Comparison of ENCODE assay signal across 29 mouse cellular contexts in the genomic region with DNA sequence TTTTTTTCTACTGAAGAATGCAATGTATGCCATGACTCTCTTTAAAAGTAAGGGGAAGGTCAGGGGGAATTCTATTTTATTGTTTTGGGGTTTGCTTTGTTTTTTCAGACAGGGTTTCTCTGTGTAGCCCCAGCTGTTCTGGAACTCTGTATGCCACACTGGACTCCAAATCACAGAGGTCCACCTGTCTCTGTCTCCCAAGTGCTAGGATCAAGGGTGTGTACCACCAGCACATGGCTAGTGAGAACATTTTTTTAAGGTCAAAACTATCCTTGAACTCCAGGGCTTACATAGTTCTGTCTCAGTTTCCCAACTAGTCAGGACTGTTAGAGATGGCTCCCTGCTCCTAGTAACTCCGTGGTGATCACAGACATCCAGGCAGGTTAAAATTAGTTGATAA.
"Had no signal": no experiment of that assay in that cellular context is flagged by ENCODE, and none has a peak within 500 bp of the region (broad histone marks: within the 10 kb centered on the region; RNA-seq: fewer than 3 reads in every experiment).

No protein-coding gene starts in this region.

- H3K36me3 ChIP-seq: limb, embryonic 10.5 days; limb, embryonic 12.5 days; limb, embryonic 13.5 days; limb, embryonic 15.5 days; liver, embryonic 12.5 days; liver, embryonic 13.5 days; liver, embryonic 15.5 days; lung, embryonic 15.5 days; midbrain, embryonic 10.5 days; midbrain, embryonic 12.5 days; midbrain, embryonic 13.5 days; midbrain, embryonic 15.5 days; neural tube, embryonic 12.5 days had no signal

- H3K4me2 ChIP-seq: limb, embryonic 12.5 days; limb, embryonic 13.5 days; limb, embryonic 15.5 days; liver, embryonic 11.5 days; liver, embryonic 12.5 days; liver, embryonic 13.5 days; liver, embryonic 15.5 days; lung, embryonic 14.5 days; lung, embryonic 15.5 days; midbrain, embryonic 11.5 days; midbrain, embryonic 12.5 days; midbrain, embryonic 13.5 days; midbrain, embryonic 15.5 days; neural tube, embryonic 12.5 days had no signal

- H3K4me1 ChIP-seq: limb, embryonic 10.5 days; limb, embryonic 12.5 days; limb, embryonic 13.5 days; limb, embryonic 15.5 days; liver, embryonic 12.5 days; liver, embryonic 13.5 days; liver, embryonic 15.5 days; lung, embryonic 15.5 days; midbrain, embryonic 10.5 days; midbrain, embryonic 12.5 days; midbrain, embryonic 13.5 days; midbrain, embryonic 15.5 days; neural tube, embryonic 12.5 days had no signal

- H3K9me3 ChIP-seq: limb, embryonic 10.5 days; limb, embryonic 12.5 days; limb, embryonic 13.5 days; limb, embryonic 15.5 days; liver, embryonic 12.5 days; liver, embryonic 13.5 days; liver, embryonic 15.5 days; lung, embryonic 15.5 days; megakaryocyte, embryonic 14.5 days; midbrain, embryonic 10.5 days; midbrain, embryonic 12.5 days; midbrain, embryonic 13.5 days; midbrain, embryonic 15.5 days; neural tube, embryonic 12.5 days had no signal

- DNase-seq: left cerebral cortex, postnatal 4 days; liver; liver, embryonic 13.5 days; liver, postnatal 0 days; lung, adult 18-20 months; lung, adult 2 months; lung, embryonic 14.5 days; lung, postnatal 10 days; lung, postnatal 14 days; lung, postnatal 36 days; lung, postnatal 4 days; midbrain, embryonic 14.5 days had no signal

- H3K27me3 ChIP-seq: limb, embryonic 12.5 days; limb, embryonic 13.5 days; limb, embryonic 15.5 days; liver, embryonic 12.5 days; liver, embryonic 13.5 days; liver, embryonic 15.5 days; lung, embryonic 15.5 days; megakaryocyte, embryonic 14.5 days; midbrain, embryonic 12.5 days; midbrain, embryonic 13.5 days; midbrain, embryonic 15.5 days; neural tube, embryonic 12.5 days had no signal

- H3K4me3 ChIP-seq: left cerebral cortex, adult 2 months; limb, embryonic 10.5 days; limb, embryonic 12.5 days; limb, embryonic 13.5 days; limb, embryonic 15.5 days; liver, embryonic 12.5 days; liver, embryonic 13.5 days; liver, embryonic 15.5 days; lung, embryonic 15.5 days; megakaryocyte, embryonic 14.5 days; midbrain, embryonic 10.5 days; midbrain, embryonic 12.5 days; midbrain, embryonic 13.5 days; midbrain, embryonic 15.5 days; neural tube, embryonic 12.5 days had no signal

- H3K9ac ChIP-seq: limb, embryonic 12.5 days; limb, embryonic 13.5 days; limb, embryonic 15.5 days; liver, embryonic 12.5 days; liver, embryonic 13.5 days; liver, embryonic 14.5 days; liver, embryonic 15.5 days; liver, postnatal 0 days; lung, embryonic 14.5 days; lung, embryonic 15.5 days; midbrain, embryonic 12.5 days; midbrain, embryonic 13.5 days; midbrain, embryonic 15.5 days; neural tube, embryonic 12.5 days had no signal

- H3K27ac ChIP-seq: left cerebral cortex, adult 2 months; limb, embryonic 10.5 days; limb, embryonic 12.5 days; limb, embryonic 13.5 days; limb, embryonic 15.5 days; liver, embryonic 12.5 days; liver, embryonic 13.5 days; liver, embryonic 14.5 days; liver, embryonic 15.5 days; lung, embryonic 15.5 days; midbrain, embryonic 10.5 days; midbrain, embryonic 12.5 days; midbrain, embryonic 13.5 days; midbrain, embryonic 15.5 days; neural tube, embryonic 12.5 days had no signal
